In genomic region chr10:127198492-127198891, GRCm38 (mm10) we compare ENCODE assay signal across 17 mouse cellular contexts. TPM values are rescaled to one million over a fixed set of nuclear protein-coding genes. Genes with fewer than 3 reads are reported as not detected.
DNase-seq lines count a peak whose midpoint lies in the region; ATAC-seq and TF ChIP-seq lines count a peak whose summit lies in the region.
"Had no signal": no experiment of that assay in that cellular context is flagged by ENCODE, and none has a peak within 500 bp of the region (broad histone marks: within the 10 kb centered on the region; RNA-seq: fewer than 3 reads in every experiment).

No protein-coding gene starts in this region.

- no peak for TF ChIP-seq EP300 in stomach, postnatal 0 days (optimal IDR thresholded peaks at IDR 0.05)

- no peak for DNase-seq in kidney, adult 11 months
- no peak for DNase-seq in liver, embryonic 11.5 days (ENCODE audit: low spot score)
- no peak for DNase-seq in liver
- DNase-seq in stomach, postnatal 0 days (ENCODE audit: low spot score) = no peak
- DNase-seq: adrenal gland, adult 8-10 months; cerebellum, adult 8-10 months; forebrain, postnatal 0 days; heart, postnatal 14 days; lung, postnatal 10 days; retina, postnatal 1 day had no signal

- no peak for ATAC-seq in kidney, embryonic 15.5 days (replicated peaks; ENCODE audit: low FRiP score)
- no peak for ATAC-seq in liver, embryonic 11.5 days (replicated peaks; ENCODE audit: low FRiP score)
- ATAC-seq in embryonic facial prominence, embryonic 15.5 days (ENCODE audit: insufficient number of reproducible peaks, low FRiP score, low TSS enrichment, low read depth) = no peak
- ATAC-seq in neural tube, embryonic 15.5 days (ENCODE audit: low FRiP score) = no peak
- no peak for ATAC-seq in stomach, postnatal 0 days (ENCODE audit: low FRiP score, low TSS enrichment)
- ATAC-seq: forebrain, postnatal 0 days; midbrain, embryonic 13.5 days had no signal

- peaks cover 49% of the 10 kb centered on the region for H3K4me1 ChIP-seq in kidney, embryonic 15.5 days
- peaks cover 27% of the 10 kb centered on the region for H3K4me1 ChIP-seq in liver, embryonic 11.5 days (replicated peaks; ENCODE audit: control insufficient read depth, insufficient read depth, low read length)
- peaks cover 26% of the 10 kb centered on the region for H3K4me1 ChIP-seq in embryonic facial prominence, embryonic 15.5 days
- peaks cover 22% of the 10 kb centered on the region for H3K4me1 ChIP-seq in neural tube, embryonic 15.5 days
- no peaks in the 10 kb centered on the region for H3K4me1 ChIP-seq in stomach, postnatal 0 days (replicated peaks; ENCODE audit: control insufficient read depth, insufficient read depth)

- peaks cover 62% of the 10 kb centered on the region for H3K36me3 ChIP-seq in kidney, embryonic 15.5 days
- peaks cover 23% of the 10 kb centered on the region for H3K36me3 ChIP-seq in liver, embryonic 11.5 days (ENCODE audit: control insufficient read depth, insufficient read depth, low read length)
- H3K36me3 ChIP-seq in embryonic facial prominence, embryonic 15.5 days = peaks cover 49% of the 10 kb centered on the region
- H3K36me3 ChIP-seq in neural tube, embryonic 15.5 days = peaks cover 53% of the 10 kb centered on the region
- H3K36me3 ChIP-seq in stomach, postnatal 0 days (ENCODE audit: control insufficient read depth, insufficient read depth, low read length) = peaks cover 4% of the 10 kb centered on the region

- no peaks in the 10 kb centered on the region for H3K27me3 ChIP-seq in kidney, embryonic 15.5 days
- H3K27me3 ChIP-seq in liver, embryonic 11.5 days (replicated peaks; ENCODE audit: control insufficient read depth, insufficient read depth, low read length) = no peaks in the 10 kb centered on the region
- no peaks in the 10 kb centered on the region for H3K27me3 ChIP-seq in embryonic facial prominence, embryonic 15.5 days
- H3K27me3 ChIP-seq in neural tube, embryonic 15.5 days (replicated peaks) = no peaks in the 10 kb centered on the region
- no peaks in the 10 kb centered on the region for H3K27me3 ChIP-seq in stomach, postnatal 0 days (ENCODE audit: control insufficient read depth, insufficient read depth, low read length)
- H3K27me3 ChIP-seq: embryonic facial prominence, embryonic 12.5 days; heart, embryonic 12.5 days; hindbrain, embryonic 12.5 days; midbrain, embryonic 13.5 days had no signal

- no peak overlapping the region for H3K4me3 ChIP-seq in kidney, embryonic 15.5 days (replicated peaks)
- no peak overlapping the region for H3K4me3 ChIP-seq in liver, embryonic 11.5 days (ENCODE audit: low read depth, low read length)
- H3K4me3 ChIP-seq in embryonic facial prominence, embryonic 15.5 days (replicated peaks) = no peak overlapping the region
- H3K4me3 ChIP-seq in neural tube, embryonic 15.5 days (replicated peaks) = no peak overlapping the region
- H3K4me3 ChIP-seq in stomach, postnatal 0 days (ENCODE audit: low read depth, low read length) = no peak overlapping the region
- H3K4me3 ChIP-seq: embryonic facial prominence, embryonic 12.5 days; heart, embryonic 12.5 days; hindbrain, embryonic 12.5 days; midbrain, embryonic 13.5 days had no signal

- H3K9me3 ChIP-seq in kidney, embryonic 15.5 days (replicated peaks) = no peaks in the 10 kb centered on the region
- no peaks in the 10 kb centered on the region for H3K9me3 ChIP-seq in liver, embryonic 11.5 days (ENCODE audit: control insufficient read depth, low read length)
- no peaks in the 10 kb centered on the region for H3K9me3 ChIP-seq in embryonic facial prominence, embryonic 15.5 days (replicated peaks)
- no peaks in the 10 kb centered on the region for H3K9me3 ChIP-seq in neural tube, embryonic 15.5 days (replicated peaks)
- no peaks in the 10 kb centered on the region for H3K9me3 ChIP-seq in stomach, postnatal 0 days (ENCODE audit: control insufficient read depth, low read length)
- H3K9me3 ChIP-seq: embryonic facial prominence, embryonic 12.5 days; heart, embryonic 12.5 days; hindbrain, embryonic 12.5 days; midbrain, embryonic 13.5 days had no signal

- WGBS in kidney, embryonic 15.5 days = 43% methylated on average over 2 of the region's 2 CpGs
- WGBS in liver, embryonic 11.5 days = 62% methylated on average over 2 of the region's 2 CpGs
- 38% methylated on average over 2 of the region's 2 CpGs for WGBS in embryonic facial prominence, embryonic 15.5 days
- WGBS in neural tube, embryonic 15.5 days = 70% methylated on average over 2 of the region's 2 CpGs
- WGBS in stomach, postnatal 0 days = 31% methylated on average over 2 of the region's 2 CpGs

- H3K9ac ChIP-seq in kidney, embryonic 15.5 days = no peak overlapping the region
- no peak overlapping the region for H3K9ac ChIP-seq in liver, embryonic 11.5 days (ENCODE audit: low read depth, low read length)
- no peak overlapping the region for H3K9ac ChIP-seq in embryonic facial prominence, embryonic 15.5 days
- H3K9ac ChIP-seq in neural tube, embryonic 15.5 days (replicated peaks) = no peak overlapping the region
- H3K9ac ChIP-seq in stomach, postnatal 0 days (ENCODE audit: low read length) = no peak overlapping the region
- H3K9ac ChIP-seq: forebrain, postnatal 0 days; hindbrain, embryonic 12.5 days; midbrain, embryonic 13.5 days had no signal

- H3K4me2 ChIP-seq in kidney, embryonic 15.5 days = no peak overlapping the region
- H3K4me2 ChIP-seq in liver, embryonic 11.5 days = no peak overlapping the region
- H3K4me2 ChIP-seq in embryonic facial prominence, embryonic 15.5 days (replicated peaks) = no peak overlapping the region
- H3K4me2 ChIP-seq in neural tube, embryonic 15.5 days = no peak overlapping the region
- H3K4me2 ChIP-seq in stomach, postnatal 0 days (replicated peaks; ENCODE audit: low read depth) = no peak overlapping the region
- H3K4me2 ChIP-seq: embryonic facial prominence, embryonic 12.5 days; heart, embryonic 12.5 days; hindbrain, embryonic 12.5 days; midbrain, embryonic 13.5 days had no signal

- peak overlapping the region; percentile 45; the same call in 1 of the 2 replicates for H3K27ac ChIP-seq in kidney, embryonic 15.5 days
- peak overlapping the region; percentile 28 for H3K27ac ChIP-seq in liver, embryonic 11.5 days (ENCODE audit: low read depth, low read length)
- H3K27ac ChIP-seq in embryonic facial prominence, embryonic 15.5 days (replicated peaks) = 0 out of 2 replicates have a peak overlapping the region, but pooled peaks have one; percentile 48
- 0 out of 2 replicates have a peak overlapping the region, but pooled peaks have one; percentile 9 for H3K27ac ChIP-seq in neural tube, embryonic 15.5 days (replicated peaks)
- no peak overlapping the region; the same call in 1 of the 2 replicates for H3K27ac ChIP-seq in stomach, postnatal 0 days (replicated peaks)
- H3K27ac ChIP-seq: embryonic facial prominence, embryonic 12.5 days; hindbrain, embryonic 12.5 days; midbrain, embryonic 13.5 days had no signal

- TF ChIP-seq CTCF in stomach, postnatal 0 days (IDR thresholded peaks at IDR 0.05; ENCODE audit: low read depth) = no peak

RNA-seq across cellular contexts. Expression of gene Dtx3, which starts 3.0 kb away (rescaled TPM):
- 100 and 129 TPM in 2 replicates for polyA plus RNA-seq in kidney, embryonic 15.5 days (2015; fragmentation: Nextera tagmentation; extraction: Ambion mirVana)
- 64.0 and 70.8 TPM in 2 replicates for polyA plus RNA-seq in liver, embryonic 11.5 days (2014; fragmentation: Nextera tagmentation; extraction: Ambion mirVana)
- 152 and 179 TPM in 2 replicates for polyA plus RNA-seq in embryonic facial prominence, embryonic 15.5 days (2015; fragmentation: Nextera tagmentation; extraction: Ambion mirVana)
- 211 and 245 TPM in 2 replicates for polyA plus RNA-seq in neural tube, embryonic 15.5 days (2015; fragmentation: Nextera tagmentation; extraction: Ambion mirVana)
- polyA plus RNA-seq in stomach, postnatal 0 days (2015; fragmentation: Nextera tagmentation; extraction: Ambion mirVana) = 27.8 and 32.9 TPM in 2 replicates

RNA-seq across cellular contexts. Expression of gene Arhgef25, which starts 8.6 kb away (rescaled TPM):
- polyA plus RNA-seq in kidney, embryonic 15.5 days (2015; fragmentation: Nextera tagmentation; extraction: Ambion mirVana) = 40.6 and 52.6 TPM in 2 replicates
- 28.3 and 30.2 TPM in 2 replicates for polyA plus RNA-seq in liver, embryonic 11.5 days (2014; fragmentation: Nextera tagmentation; extraction: Ambion mirVana)
- polyA plus RNA-seq in embryonic facial prominence, embryonic 15.5 days (2015; fragmentation: Nextera tagmentation; extraction: Ambion mirVana) = 116 TPM in 2 replicates
- polyA plus RNA-seq in neural tube, embryonic 15.5 days (2015; fragmentation: Nextera tagmentation; extraction: Ambion mirVana) = 32.7 and 34.9 TPM in 2 replicates
- 25.3 and 29.7 TPM in 2 replicates for polyA plus RNA-seq in stomach, postnatal 0 days (2015; fragmentation: Nextera tagmentation; extraction: Ambion mirVana)

RNA-seq across cellular contexts. Expression of gene Pip4k2c, which starts 12.9 kb away (rescaled TPM):
- 41.1 and 43.5 TPM in 2 replicates for polyA plus RNA-seq in kidney, embryonic 15.5 days (2015; fragmentation: Nextera tagmentation; extraction: Ambion mirVana)
- 43.1 and 43.4 TPM in 2 replicates for polyA plus RNA-seq in liver, embryonic 11.5 days (2014; fragmentation: Nextera tagmentation; extraction: Ambion mirVana)
- 31.0 and 31.3 TPM in 2 replicates for polyA plus RNA-seq in embryonic facial prominence, embryonic 15.5 days (2015; fragmentation: Nextera tagmentation; extraction: Ambion mirVana)
- 19.8 and 23.0 TPM in 2 replicates for polyA plus RNA-seq in neural tube, embryonic 15.5 days (2015; fragmentation: Nextera tagmentation; extraction: Ambion mirVana)
- polyA plus RNA-seq in stomach, postnatal 0 days (2015; fragmentation: Nextera tagmentation; extraction: Ambion mirVana) = 23.2 and 26.0 TPM in 2 replicates

RNA-seq across cellular contexts. Expression of gene Slc26a10, which starts 18.0 kb away (rescaled TPM):
- 3.1 and 3.3 TPM in 2 replicates for polyA plus RNA-seq in kidney, embryonic 15.5 days (2015; fragmentation: Nextera tagmentation; extraction: Ambion mirVana)
- polyA plus RNA-seq in liver, embryonic 11.5 days (2014; fragmentation: Nextera tagmentation; extraction: Ambion mirVana) = 3.6 and 5.2 TPM in 2 replicates
- 1.6 and 1.9 TPM in 2 replicates for polyA plus RNA-seq in embryonic facial prominence, embryonic 15.5 days (2015; fragmentation: Nextera tagmentation; extraction: Ambion mirVana)
- polyA plus RNA-seq in neural tube, embryonic 15.5 days (2015; fragmentation: Nextera tagmentation; extraction: Ambion mirVana) = 1.0 TPM in 2 replicates
- polyA plus RNA-seq in stomach, postnatal 0 days (2015; fragmentation: Nextera tagmentation; extraction: Ambion mirVana) = 0.70 and 0.76 TPM in 2 replicates

RNA-seq across cellular contexts. Expression of gene B4galnt1, which starts 33.5 kb away (rescaled TPM):
- 7.5 and 7.7 TPM in 2 replicates for polyA plus RNA-seq in kidney, embryonic 15.5 days (2015; fragmentation: Nextera tagmentation; extraction: Ambion mirVana)
- polyA plus RNA-seq in liver, embryonic 11.5 days (2014; fragmentation: Nextera tagmentation; extraction: Ambion mirVana) = 21.6 and 26.3 TPM in 2 replicates
- polyA plus RNA-seq in embryonic facial prominence, embryonic 15.5 days (2015; fragmentation: Nextera tagmentation; extraction: Ambion mirVana) = 11.0 and 12.7 TPM in 2 replicates
- 69.5 and 70.4 TPM in 2 replicates for polyA plus RNA-seq in neural tube, embryonic 15.5 days (2015; fragmentation: Nextera tagmentation; extraction: Ambion mirVana)
- 45.9 and 65.4 TPM in 2 replicates for polyA plus RNA-seq in stomach, postnatal 0 days (2015; fragmentation: Nextera tagmentation; extraction: Ambion mirVana)
